ENCODE assay signal across 19 mouse cellular contexts in genomic region chr14:99898861-99899260, GRCm38 (mm10).
DNase-seq lines count a peak whose midpoint lies in the region; ATAC-seq and TF ChIP-seq lines count a peak whose summit lies in the region.
"Had no signal": no experiment of that assay in that cellular context is flagged by ENCODE, and none has a peak within 500 bp of the region (broad histone marks: within the 10 kb centered on the region; RNA-seq: fewer than 3 reads in every experiment).

No protein-coding gene starts in this region.

- H3K9ac ChIP-seq in heart, embryonic 11.5 days (ENCODE audit: low read depth, low read length) = no peak overlapping the region
- no peak overlapping the region for H3K9ac ChIP-seq in heart, embryonic 15.5 days
- H3K9ac ChIP-seq in liver, embryonic 12.5 days = no peak overlapping the region
- no peak overlapping the region for H3K9ac ChIP-seq in lung, postnatal 0 days (replicated peaks; ENCODE audit: low read depth)
- H3K9ac ChIP-seq: embryonic facial prominence, embryonic 13.5 days; forebrain, embryonic 12.5 days; forebrain, postnatal 0 days; hindbrain, embryonic 13.5 days had no signal

- no peaks in the 10 kb centered on the region for H3K36me3 ChIP-seq in heart, embryonic 11.5 days (ENCODE audit: control insufficient read depth, insufficient read depth, low read length)
- no peaks in the 10 kb centered on the region for H3K36me3 ChIP-seq in heart, embryonic 15.5 days
- H3K36me3 ChIP-seq in liver, embryonic 12.5 days = no peaks in the 10 kb centered on the region
- no peaks in the 10 kb centered on the region for H3K36me3 ChIP-seq in lung, postnatal 0 days (ENCODE audit: insufficient read depth, low read length)
- H3K36me3 ChIP-seq: forebrain, embryonic 12.5 days; hindbrain, embryonic 13.5 days had no signal

- no peak overlapping the region for H3K4me2 ChIP-seq in heart, embryonic 11.5 days
- H3K4me2 ChIP-seq in heart, embryonic 15.5 days = 0 out of 2 replicates have a peak overlapping the region, but pooled peaks have one; percentile 3
- H3K4me2 ChIP-seq in liver, embryonic 12.5 days = no peak overlapping the region
- no peak overlapping the region for H3K4me2 ChIP-seq in lung, postnatal 0 days (replicated peaks; ENCODE audit: low read depth, low read length)
- H3K4me2 ChIP-seq: embryonic facial prominence, embryonic 13.5 days; forebrain, embryonic 12.5 days; hindbrain, embryonic 13.5 days had no signal

- no peak overlapping the region for H3K4me3 ChIP-seq in heart, embryonic 11.5 days (ENCODE audit: low read depth, low read length)
- H3K4me3 ChIP-seq in heart, embryonic 15.5 days = no peak overlapping the region
- H3K4me3 ChIP-seq in liver, embryonic 12.5 days = no peak overlapping the region
- no peak overlapping the region for H3K4me3 ChIP-seq in lung, postnatal 0 days (ENCODE audit: low read depth, low read length)
- H3K4me3 ChIP-seq: embryonic facial prominence, embryonic 13.5 days; forebrain, embryonic 12.5 days; hindbrain, embryonic 13.5 days had no signal

- no peak for TF ChIP-seq CTCF in lung, postnatal 0 days (IDR thresholded peaks at IDR 0.05)

- H3K27ac ChIP-seq in heart, embryonic 11.5 days (ENCODE audit: low read depth, low read length) = no peak overlapping the region
- peak overlapping the region; percentile 41 for H3K27ac ChIP-seq in heart, embryonic 15.5 days
- H3K27ac ChIP-seq in liver, embryonic 12.5 days = no peak overlapping the region
- no peak overlapping the region for H3K27ac ChIP-seq in lung, postnatal 0 days (ENCODE audit: low read length)
- H3K27ac ChIP-seq: embryonic facial prominence, embryonic 13.5 days; forebrain, embryonic 12.5 days; hindbrain, embryonic 13.5 days; hindbrain, postnatal 0 days had no signal

- 37% methylated on average over 3 of the region's 3 CpGs for WGBS in heart, embryonic 11.5 days (ENCODE audit: insufficient replicate concordance)
- WGBS in heart, embryonic 15.5 days = 32% methylated on average over 3 of the region's 3 CpGs
- 61% methylated on average over 3 of the region's 3 CpGs for WGBS in liver, embryonic 12.5 days (ENCODE audit: insufficient replicate concordance)
- 58% methylated on average over 3 of the region's 3 CpGs for WGBS in lung, postnatal 0 days

- ATAC-seq in heart, embryonic 11.5 days (replicated peaks; ENCODE audit: insufficient number of reproducible peaks, low FRiP score, low TSS enrichment) = peak; percentile 68; the same call in 1 of the 2 replicates
- 0 out of 2 replicates have a peak, but pooled peaks have one; percentile 79 for ATAC-seq in heart, embryonic 15.5 days (replicated peaks; ENCODE audit: insufficient number of reproducible peaks, insufficient read depth, low FRiP score, low read depth)
- no peak for ATAC-seq in liver, embryonic 12.5 days
- no peak for ATAC-seq in lung, postnatal 0 days
- ATAC-seq: forebrain, postnatal 0 days; hindbrain, postnatal 0 days had no signal

- DNase-seq in heart, adult 8-10 months (ENCODE audit: low spot score) = peak; percentile 7
- peak; percentile 48 for DNase-seq in heart, postnatal 4 days
- DNase-seq in spleen, postnatal 4 days (ENCODE audit: low spot score in 2 of 2) = no peak
- no peak for DNase-seq in lung, postnatal 0 days (ENCODE audit: low spot score)
- DNase-seq in T-cell, adult 2 months (ENCODE audit: low spot score) = no peak
- DNase-seq: adrenal gland, postnatal 14 days; cerebellum, adult 18-20 months; cerebellum, adult 9-11 months; cerebellum, postnatal 36 days; forebrain, postnatal 0 days; gastrocnemius, postnatal 25 days; kidney, adult 11 months had no signal

- TF ChIP-seq EP300 in lung, postnatal 0 days (IDR thresholded peaks at IDR 0.05) = no peak

- H3K27me3 ChIP-seq in heart, embryonic 11.5 days (ENCODE audit: control insufficient read depth, insufficient read depth, low read length) = no peaks in the 10 kb centered on the region
- no peaks in the 10 kb centered on the region for H3K27me3 ChIP-seq in heart, embryonic 15.5 days
- H3K27me3 ChIP-seq in liver, embryonic 12.5 days (replicated peaks) = no peaks in the 10 kb centered on the region
- H3K27me3 ChIP-seq in lung, postnatal 0 days (replicated peaks; ENCODE audit: insufficient read depth, low read length) = no peaks in the 10 kb centered on the region
- H3K27me3 ChIP-seq: embryonic facial prominence, embryonic 13.5 days; forebrain, embryonic 12.5 days; hindbrain, embryonic 13.5 days had no signal

- H3K9me3 ChIP-seq in heart, embryonic 11.5 days (replicated peaks; ENCODE audit: control insufficient read depth, low read length) = no peaks in the 10 kb centered on the region
- H3K9me3 ChIP-seq in heart, embryonic 15.5 days (replicated peaks) = no peaks in the 10 kb centered on the region
- no peaks in the 10 kb centered on the region for H3K9me3 ChIP-seq in liver, embryonic 12.5 days (replicated peaks)
- H3K9me3 ChIP-seq in lung, postnatal 0 days (ENCODE audit: low read length) = no peaks in the 10 kb centered on the region
- H3K9me3 ChIP-seq: embryonic facial prominence, embryonic 13.5 days; forebrain, embryonic 12.5 days; hindbrain, embryonic 13.5 days had no signal

- peaks cover 6% of the 10 kb centered on the region; the same call in 1 of the 2 replicates for H3K4me1 ChIP-seq in heart, embryonic 11.5 days (ENCODE audit: control insufficient read depth, insufficient read depth, low read length)
- H3K4me1 ChIP-seq in heart, embryonic 15.5 days (replicated peaks) = 0 out of 2 replicates have a peak, but pooled peaks cover 6% of the 10 kb centered on the region
- no peaks in the 10 kb centered on the region for H3K4me1 ChIP-seq in liver, embryonic 12.5 days
- no peaks in the 10 kb centered on the region for H3K4me1 ChIP-seq in lung, postnatal 0 days (ENCODE audit: insufficient read depth, low read depth, low read length)
- H3K4me1 ChIP-seq: embryonic facial prominence, embryonic 13.5 days; forebrain, embryonic 12.5 days; hindbrain, embryonic 13.5 days had no signal

Comparison
In these comparisons a context has a peak if more than half of its experiments do, and no peak if none do; other contexts are left out.
1. DNase-seq: peak in heart, adult 8-10 months (single experiment) and heart, postnatal 4 days (single experiment); none in spleen, postnatal 4 days (0 of 2), lung, postnatal 0 days (single experiment) and T-cell, adult 2 months (single experiment).
2. ATAC-seq: peak in heart, embryonic 11.5 days (single experiment) and heart, embryonic 15.5 days (single experiment); none in liver, embryonic 12.5 days (single experiment) and lung, postnatal 0 days (single experiment).